Mouse (Mus musculus) heart, postnatal 25 days (tissue): Measurements from ENCODE around the gene Tmcc1. TPM values are rescaled to one million over a fixed set of nuclear protein-coding genes. Genes with fewer than 3 reads are reported as not detected.

Source experiments
- total RNA-seq, 2 experiments: library from RNA; stranded (reverse); gene quantifications; 2 replicates each; pipeline ENCODE4 v1.2.3; 2021

Gene Tmcc1
- total RNA-seq, 2 experiments from 2014 or later, result 26.2 to 33.0 TPM

Other genes with a start within 250 kb of the Tmcc1 start
- not detected for gene H1foo, start 248.5 kb downstream of the Tmcc1 start, total RNA-seq
- 10 to 100 TPM; 79.7 to 91.8 TPM for gene Plxnd1, start 198.5 kb downstream of the Tmcc1 start, total RNA-seq
- gene Washc2, start 14.6 kb upstream of the Tmcc1 start, total RNA-seq, result 10 to 100 TPM; 21.7 to 23.0 TPM
- gene Zfand4, start 70.7 kb upstream of the Tmcc1 start, total RNA-seq, result 1 to 10 TPM; 3.4 to 5.4 TPM
- 10 to 100 TPM; 38.6 to 41.2 TPM for gene March8, start 144.5 kb upstream of the Tmcc1 start, total RNA-seq